Mouse (Mus musculus) CH12.LX (cell line): ENCODE data around the gene Usp37. TPM values are rescaled to one million over a fixed set of nuclear protein-coding genes. Genes with fewer than 3 reads are reported as not detected.

ENCODE experiments used
- DNase-seq: peaks from one replicate; pipeline ENCODE4 v3.0.0-alpha.2; 2013; ENCODE audit errors: extremely low read depth
- H3K27ac ChIP-seq: 2 replicates; pipeline ENCODE4 v1.5.1; 2012; ENCODE audit warnings: low read depth, mild to moderate bottlenecking, control low read depth, moderate library complexity; ENCODE audit not compliant: insufficient read depth
- H3K27me3 ChIP-seq: replicated peaks from 2 replicates; pipeline ENCODE3; 2012; ENCODE audit warnings: inconsistent platforms
- H3K36me3 ChIP-seq, 2 experiments: replicated peaks in 1 of 2; 2 replicates each; pipeline versions ENCODE3 to v1.6.1; 2012; ENCODE audit warnings: inconsistent platforms in 1 of 2, low read length in 1 of 2, mild to moderate bottlenecking in 1 of 2, mixed read lengths in 1 of 2, moderate library complexity in 1 of 2; ENCODE audit not compliant: control insufficient read depth in 1 of 2, insufficient read depth in 1 of 2
- H3K4me1 ChIP-seq, 2 experiments: 2 replicates each; pipeline ENCODE4 v1.6.1; 2012; ENCODE audit warnings: inconsistent platforms in 1 of 2, moderate library complexity in 1 of 2; ENCODE audit not compliant: insufficient read depth in 2 of 2, control insufficient read depth in 1 of 2
- H3K4me2 ChIP-seq: 2 replicates; pipeline ENCODE4 v1.6.1; 2012; ENCODE audit warnings: low read depth, mild to moderate bottlenecking, control low read depth; ENCODE audit not compliant: poor library complexity, insufficient read depth, severe bottlenecking
- H3K4me3 ChIP-seq, 3 experiments: fragments of 150-350 bp in 1 of 3; sonication (generic) in 1 of 3; replicated peaks in 1 of 3; 2 replicates each; pipeline versions ENCODE3 to v1.5.1; 2011 to 2012; ENCODE audit warnings: low read depth in 2 of 3, low read length in 2 of 3, mild to moderate bottlenecking in 2 of 3, moderate library complexity in 2 of 3, control low read depth in 1 of 3, improper control_type of control experiment in 1 of 3, inconsistent platforms in 1 of 3, mixed read lengths in 1 of 3; ENCODE audit not compliant: poor library complexity in 1 of 3
- H3K79me2 ChIP-seq: replicated peaks from 2 replicates; pipeline ENCODE4 v1.6.1; 2012; ENCODE audit warnings: mild to moderate bottlenecking, moderate library complexity; ENCODE audit not compliant: control insufficient read depth, poor library complexity, insufficient read depth, severe bottlenecking; ENCODE audit errors: extremely low read depth
- H3K9ac ChIP-seq: 2 replicates; pipeline ENCODE4 v1.6.1; 2012; ENCODE audit warnings: low read depth, mild to moderate bottlenecking, control low read depth, moderate library complexity; ENCODE audit not compliant: insufficient read depth
- H3K9me3 ChIP-seq: replicated peaks from 2 replicates; pipeline ENCODE3; 2012; ENCODE audit warnings: low read length, inconsistent platforms, mixed read lengths
- BHLHE40 ChIP-seq: IDR thresholded peaks from 2 replicates; pipeline ENCODE4 v1.6.1; 2011; ENCODE audit warnings: mild to moderate bottlenecking, low read depth, low read length, improper control_type of control experiment
- CHD1 ChIP-seq: IDR thresholded peaks from 2 replicates; pipeline ENCODE4 v1.6.1; 2012; ENCODE audit warnings: low read depth, low read length, improper control_type of control experiment, inconsistent platforms
- CHD2 ChIP-seq: IDR thresholded peaks from 2 replicates; pipeline ENCODE4 v1.6.1; 2011; ENCODE audit warnings: low read length, improper control_type of control experiment
- CTCF ChIP-seq, 2 experiments: IDR thresholded peaks in 1 of 2; conservative IDR thresholded peaks in 1 of 2; 2 replicates each; pipeline ENCODE4 v1.5.1; 2011 to 2012; ENCODE audit warnings: low read depth in 2 of 2, low read length in 2 of 2, improper control_type of control experiment in 1 of 2, inconsistent platforms in 1 of 2, mild to moderate bottlenecking in 1 of 2, moderate library complexity in 1 of 2
- E2F4 ChIP-seq: IDR thresholded peaks from 2 replicates; pipeline ENCODE4 v1.6.1; 2011; ENCODE audit warnings: low read depth, low read length, improper control_type of control experiment; ENCODE audit not compliant: insufficient replicate concordance
- EP300 ChIP-seq: IDR thresholded peaks from 2 replicates; pipeline ENCODE4 v1.6.1; 2011; ENCODE audit warnings: low read length, improper control_type of control experiment
- ETS1 ChIP-seq: conservative IDR thresholded peaks from 2 replicates; pipeline ENCODE4 v1.6.1; 2012; ENCODE audit warnings: low read depth, mild to moderate bottlenecking, inconsistent platforms, low read length, improper control_type of control experiment, moderate library complexity
- IRF4 ChIP-seq: IDR thresholded peaks from 2 replicates; pipeline ENCODE4 v1.6.1; 2014; ENCODE audit warnings: low read depth, mild to moderate bottlenecking, inconsistent platforms, low read length, improper control_type of control experiment
- JUN ChIP-seq: IDR thresholded peaks from 2 replicates; pipeline ENCODE4 v1.6.1; 2011; ENCODE audit warnings: low read depth, mild to moderate bottlenecking, low read length, improper control_type of control experiment, moderate library complexity; ENCODE audit not compliant: insufficient read depth
- KAT2A ChIP-seq: IDR thresholded peaks from 2 replicates; pipeline ENCODE4 v1.6.1; 2012; ENCODE audit warnings: low read length, improper control_type of control experiment, inconsistent platforms; ENCODE audit not compliant: insufficient replicate concordance
- MAX ChIP-seq: IDR thresholded peaks from 2 replicates; pipeline ENCODE4 v1.6.1; 2011; ENCODE audit warnings: low read length, improper control_type of control experiment
- MEF2A ChIP-seq: IDR thresholded peaks from 2 replicates; pipeline ENCODE4 v1.6.1; 2014; ENCODE audit warnings: low read depth, mild to moderate bottlenecking, inconsistent platforms, low read length, improper control_type of control experiment, borderline replicate concordance
- MXI1 ChIP-seq: IDR thresholded peaks from 2 replicates; pipeline ENCODE4 v1.6.1; 2011; ENCODE audit warnings: mild to moderate bottlenecking, low read depth, low read length, improper control_type of control experiment
- NELFE ChIP-seq: IDR thresholded peaks from 2 replicates; pipeline ENCODE4 v1.6.1; 2011; ENCODE audit warnings: low read depth, low read length, improper control_type of control experiment
- NRF1 ChIP-seq: IDR thresholded peaks from 2 replicates; pipeline ENCODE4 v1.6.1; 2014; ENCODE audit warnings: low read depth, mild to moderate bottlenecking, inconsistent platforms, low read length, improper control_type of control experiment, moderate library complexity
- POLR2AphosphoS2 ChIP-seq: IDR thresholded peaks from 2 replicates; pipeline ENCODE4 v1.6.1; 2011; ENCODE audit warnings: low read depth, low read length, improper control_type of control experiment
- RAD21 ChIP-seq: IDR thresholded peaks from 2 replicates; pipeline ENCODE4 v1.6.1; 2011; ENCODE audit warnings: low read depth, mild to moderate bottlenecking, low read length, improper control_type of control experiment, moderate library complexity
- SIN3A ChIP-seq: IDR thresholded peaks from 2 replicates; pipeline ENCODE4 v1.6.1; 2012; ENCODE audit warnings: low read length, improper control_type of control experiment, inconsistent platforms
- TBP ChIP-seq: conservative IDR thresholded peaks from 2 replicates; pipeline ENCODE4 v1.6.1; 2011; ENCODE audit warnings: low read depth, low read length, improper control_type of control experiment
- UBTF ChIP-seq: IDR thresholded peaks from 2 replicates; pipeline ENCODE4 v1.6.1; 2012; ENCODE audit warnings: low read depth, mild to moderate bottlenecking, inconsistent platforms, low read length, improper control_type of control experiment, moderate library complexity
- USF1 ChIP-seq: IDR thresholded peaks from 2 replicates; pipeline ENCODE4 v1.6.1; 2014; ENCODE audit warnings: low read depth, mild to moderate bottlenecking, inconsistent platforms, low read length, improper control_type of control experiment
- USF2 ChIP-seq: conservative IDR thresholded peaks from 2 replicates; pipeline ENCODE4 v1.6.1; 2011; ENCODE audit warnings: low read depth, low read length, improper control_type of control experiment
- ZKSCAN1 ChIP-seq: IDR thresholded peaks from 2 replicates; pipeline ENCODE4 v1.6.1; 2012; ENCODE audit warnings: low read depth, inconsistent platforms, low read length, improper control_type of control experiment, borderline replicate concordance
- ZMIZ1 ChIP-seq: IDR thresholded peaks from 2 replicates; pipeline ENCODE4 v1.6.1; 2012; ENCODE audit warnings: low read depth, mild to moderate bottlenecking, inconsistent platforms, low read length, improper control_type of control experiment
- ZNF384 ChIP-seq: IDR thresholded peaks from 2 replicates; pipeline ENCODE4 v1.6.1; 2012; ENCODE audit warnings: low read depth, low read length, improper control_type of control experiment, inconsistent platforms
- dilution Hi-C: fragments of 300-500 bp; cut with MboI; formaldehyde crosslinking; loops from 2 replicates; pipeline ENCODE4 v1.14.3; 2020; ENCODE audit warnings: low sequenced_read_pairs; ENCODE audit not compliant: extremely low pct_unique_long_range_greater_than_20kb, extremely low pct_ligation_motif_present
- in situ Hi-C: fragments of 300-500 bp; cut with MboI; formaldehyde crosslinking; loops from 3 replicates; pipeline ENCODE4 v1.14.3; 2019; ENCODE audit warnings: low sequenced_read_pairs, low pct_ligation_motif_present, low pct_unique_long_range_greater_than_20kb, mixed read lengths
- polyA plus RNA-seq: library from polyadenylated mRNA; unstranded; fragments of >175 nt; gene quantifications from 2 replicates; pipeline ENCODE4 v1.2.1, GENCODE M21; 2012; ENCODE audit warnings: low read depth; ENCODE audit not compliant: insufficient read length
- total RNA-seq, 2 experiments: library from RNA; depleted of rRNA; stranded (reverse); fragments of 300-350 nt in 1 of 2; fragments of >200 nt in 1 of 2; gene quantifications; 2 replicates each; pipeline ENCODE4 v1.2.3; 2012 to 2014

The Usp37 gene
- total and polyA plus RNA-seq, 3 experiments, result 13.8 to 24.5 (median 24.1) TPM

DNA sequence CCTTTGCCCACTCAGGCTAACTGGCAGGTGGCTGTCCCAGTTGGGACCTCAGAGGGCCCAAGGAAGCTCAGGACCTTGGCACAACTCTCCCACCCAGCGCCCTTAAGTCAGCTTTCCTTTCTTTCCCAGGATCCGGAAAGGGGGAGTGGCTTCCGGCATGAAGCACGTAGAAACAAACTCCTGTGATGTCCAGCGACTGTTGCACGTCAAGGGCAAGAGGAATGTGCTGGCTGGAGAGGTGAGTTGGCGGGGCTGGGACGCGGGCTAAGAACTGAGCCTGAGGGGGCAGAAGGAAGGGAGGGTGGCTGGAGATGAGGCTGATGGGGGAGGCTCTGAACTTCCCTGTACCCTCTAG, 124.7 kb downstream of the Usp37 start:
- dilution Hi-C loops (no loop called here), in situ Hi-C loops (no loop called here)
- Histone ChIP-seq H3K79me2 (no peaks in the 10 kb centered on the region), H3K4me2 (no peak overlapping the region), H3K27me3 (peaks cover 4% of the 10 kb centered on the region), H3K9ac (no peak overlapping the region), H3K36me3 (no peaks in the 10 kb centered on the region), H3K9me3 (peaks cover 6% of the 10 kb centered on the region), H3K4me3 (no peak overlapping the region), H3K27ac (no peak overlapping the region), H3K4me1 (peaks cover 5 to 7% of the 10 kb centered on the region in 2 experiments; a peak in 1 of 4 replicates)
- no peak for TF ChIP-seq ZNF384
- TF ChIP-seq USF1, result no peak
- no peak for TF ChIP-seq CHD2
- no peak for TF ChIP-seq SIN3A
- TF ChIP-seq ETS1, result no peak
- no peak for DNase-seq

DNA sequence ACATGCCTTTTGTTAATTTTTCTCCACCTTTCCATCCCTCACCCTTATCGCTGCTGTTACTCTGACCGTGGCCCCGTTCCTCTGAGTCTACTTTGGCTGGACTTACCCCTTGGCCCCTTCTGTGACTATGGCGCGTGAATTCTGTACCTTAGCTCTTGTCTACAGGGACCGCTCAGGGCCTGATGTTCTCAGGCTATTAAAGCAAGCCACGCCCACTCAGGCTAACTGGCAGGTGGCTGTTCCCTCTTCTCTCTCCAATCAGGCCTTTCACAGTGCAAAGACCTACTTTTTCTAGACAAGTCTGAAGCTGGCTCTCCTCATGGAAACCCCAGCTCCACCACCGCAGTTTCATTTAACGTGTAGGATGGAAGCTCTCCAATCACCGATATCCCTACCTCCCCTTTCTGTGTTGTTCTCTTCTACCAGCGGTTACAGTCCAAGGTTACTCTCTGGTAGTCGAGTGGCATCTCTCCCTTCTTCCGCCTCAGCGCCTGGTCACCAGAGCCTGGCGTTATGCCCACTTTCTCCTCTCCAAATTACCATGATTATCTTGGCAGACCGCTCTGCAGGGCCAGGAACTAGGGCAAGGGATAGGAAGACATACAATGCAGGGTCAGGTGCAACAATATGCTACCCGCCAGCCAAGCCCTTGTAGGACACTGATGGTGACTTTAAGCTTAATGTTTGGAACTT, 125.2 kb downstream of the Usp37 start:
- H3K36me3 ChIP-seq, result no peaks in the 10 kb centered on the region
- H3K27ac ChIP-seq, result no peak overlapping the region
- no peaks in the 10 kb centered on the region for H3K79me2 ChIP-seq
- H3K9me3 ChIP-seq, result peaks cover 5% of the 10 kb centered on the region
- H3K27me3 ChIP-seq, result peaks cover 4% of the 10 kb centered on the region
- no peak overlapping the region for H3K9ac ChIP-seq
- in situ Hi-C loops (no loop called here), dilution Hi-C loops (no loop called here)
- H3K4me3 ChIP-seq, result no peak overlapping the region
- no peak for DNase-seq
- peaks cover 5 to 7% of the 10 kb centered on the region in 2 experiments; a peak in 1 of 4 replicates for H3K4me1 ChIP-seq
- H3K4me2 ChIP-seq, result no peak overlapping the region
- TF ChIP-seq EP300, result no peak
- no peak for TF ChIP-seq ETS1
- no peak for TF ChIP-seq MXI1
- TF ChIP-seq SIN3A, result no peak
- TF ChIP-seq JUN, result no peak
- no peak for TF ChIP-seq CTCF (conservative IDR thresholded peaks at IDR 0.05 in 1 of 2, IDR thresholded peaks at IDR 0.05 in 1 of 2; ENCODE audit: low read depth in 2 of 2, low read length in 2 of 2)
- TF ChIP-seq KAT2A, result no peak
- no peak for TF ChIP-seq TBP
- TF ChIP-seq NRF1, result no peak
- no peak for TF ChIP-seq ZKSCAN1

DNA sequence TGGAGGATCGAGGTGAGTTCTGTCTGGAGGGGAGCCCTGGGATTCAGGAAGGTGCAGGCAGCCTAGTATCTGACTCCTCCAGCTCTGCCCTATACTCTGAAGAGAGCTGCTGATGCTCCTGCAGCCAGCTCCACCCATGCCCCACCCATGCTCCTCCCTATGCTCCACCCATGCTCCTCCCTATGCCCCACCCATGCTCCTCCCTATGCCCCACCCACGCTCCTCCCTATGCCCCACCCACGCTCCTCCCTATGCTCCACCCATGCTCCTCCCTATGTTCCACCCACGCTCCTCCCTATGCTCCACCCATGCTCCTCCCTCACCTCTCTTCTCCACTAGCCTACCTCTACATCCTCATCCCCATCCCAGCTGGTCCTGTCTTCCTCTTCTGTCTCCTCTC, 128.9 kb downstream of the Usp37 start:
- peak; percentile 40 for DNase-seq
- Histone ChIP-seq H3K9me3 (no peaks in the 10 kb centered on the region), H3K36me3 (no peaks in the 10 kb centered on the region), H3K79me2 (no peaks in the 10 kb centered on the region), H3K27me3 (no peaks in the 10 kb centered on the region), H3K4me1 (peaks cover 0 to 7% of the 10 kb centered on the region in 2 experiments; a peak in 1 of 4 replicates)
- dilution Hi-C loops, result no loop called here
- TF ChIP-seq ZMIZ1 (no peak), RAD21 (no peak), CHD2 (no peak), BHLHE40 (no peak), CHD1 (no peak), MAX (no peak), NELFE (no peak), UBTF (no peak), IRF4 (no peak), USF2 (no peak), JUN (no peak), POLR2AphosphoS2 (no peak), MXI1 (no peak), E2F4 (no peak), MEF2A (no peak), CTCF (conservative IDR thresholded peaks at IDR 0.05 in 1 of 2, IDR thresholded peaks at IDR 0.05 in 1 of 2; ENCODE audit: low read depth in 2 of 2, low read length in 2 of 2) (no peak), USF1 (no peak), ZNF384 (no peak), ZKSCAN1 (no peak)
- TF ChIP-seq, all 38 proteins: peak for 0
- no peak overlapping the region for H3K4me3 ChIP-seq
- no peak overlapping the region for H3K4me2 ChIP-seq
- in situ Hi-C loops, result no loop called here
- H3K9ac ChIP-seq, result no peak overlapping the region
- no peak overlapping the region for H3K27ac ChIP-seq
